Mouse (Mus musculus) kidney, adult 10 weeks (tissue): Measurements from ENCODE around the gene Zfp385c. TPM values are rescaled to one million over a fixed set of nuclear protein-coding genes. Genes with fewer than 3 reads are reported as not detected.

Experiments
- polyA plus RNA-seq: library from polyadenylated mRNA; stranded (reverse); fragments of 350-450 nt; fragmentation: Illumina TruSeq; extraction: RNeasy Lipid Tissue Mini Kit (QIAGEN cat#74804); gene quantifications from one replicate; pipeline ENCODE4 v1.2.3, GENCODE M21; 2014; ENCODE audit warnings: low read depth, low replicate concordance

Gene Zfp385c
- not detected for polyA plus RNA-seq

GRCm38 (mm10) chr11:100692164-100692616 lies at the start of gene Zfp385c:
Gene Zfp385c, minus strand, starts transcription at chr11:100692455.

GRCm38 (mm10) chr11:100738066-100738604 lies 45.9 kb upstream of the Zfp385c start, which contains the start of gene Rab5c:
Gene Rab5c, minus strand, starts transcription at chr11:100738215.

DNA sequence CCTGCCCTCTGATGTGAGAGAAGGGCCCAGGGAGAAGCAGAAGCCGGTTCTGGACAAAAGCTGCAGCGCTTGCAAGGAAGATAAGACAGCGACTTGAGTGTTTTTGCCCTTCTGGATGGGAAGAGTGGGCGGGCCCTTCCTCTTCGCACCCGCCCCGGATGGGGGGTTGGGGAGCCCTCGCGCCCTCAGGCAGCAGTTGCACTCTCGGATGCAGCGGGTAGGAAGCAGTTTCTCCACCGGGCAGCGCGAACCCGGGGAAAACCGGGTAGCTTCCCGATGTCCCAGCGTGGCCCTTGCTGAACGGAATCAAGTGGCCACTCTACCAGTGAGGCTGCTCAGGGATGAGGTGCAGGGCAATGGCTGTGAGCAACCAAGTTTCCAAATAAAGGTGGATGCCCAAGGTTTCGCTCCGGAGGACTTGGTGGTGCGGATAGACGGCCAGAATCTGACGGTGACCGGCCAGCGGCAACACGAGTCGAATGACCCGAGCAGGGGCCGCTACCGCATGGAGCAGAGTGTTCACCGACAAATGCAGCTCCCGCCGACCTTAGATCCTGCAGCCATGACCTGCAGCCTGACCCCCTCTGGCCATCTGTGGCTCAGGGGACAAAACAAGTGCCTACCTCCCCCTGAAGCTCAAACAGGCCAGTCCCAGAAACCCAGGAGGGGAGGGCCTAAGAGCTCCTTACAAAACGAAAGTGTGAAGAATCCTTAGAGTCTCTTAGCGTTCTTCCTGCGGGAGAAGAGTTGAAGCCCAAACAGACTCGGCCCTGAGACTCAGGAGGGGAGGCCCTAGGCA lies 21.7 kb upstream of the Zfp385c start, which contains the start of gene Hspb9:
Gene Hspb9 (plus strand): TSS at position 116 of the 799 bp plus-strand sequence.

DNA sequence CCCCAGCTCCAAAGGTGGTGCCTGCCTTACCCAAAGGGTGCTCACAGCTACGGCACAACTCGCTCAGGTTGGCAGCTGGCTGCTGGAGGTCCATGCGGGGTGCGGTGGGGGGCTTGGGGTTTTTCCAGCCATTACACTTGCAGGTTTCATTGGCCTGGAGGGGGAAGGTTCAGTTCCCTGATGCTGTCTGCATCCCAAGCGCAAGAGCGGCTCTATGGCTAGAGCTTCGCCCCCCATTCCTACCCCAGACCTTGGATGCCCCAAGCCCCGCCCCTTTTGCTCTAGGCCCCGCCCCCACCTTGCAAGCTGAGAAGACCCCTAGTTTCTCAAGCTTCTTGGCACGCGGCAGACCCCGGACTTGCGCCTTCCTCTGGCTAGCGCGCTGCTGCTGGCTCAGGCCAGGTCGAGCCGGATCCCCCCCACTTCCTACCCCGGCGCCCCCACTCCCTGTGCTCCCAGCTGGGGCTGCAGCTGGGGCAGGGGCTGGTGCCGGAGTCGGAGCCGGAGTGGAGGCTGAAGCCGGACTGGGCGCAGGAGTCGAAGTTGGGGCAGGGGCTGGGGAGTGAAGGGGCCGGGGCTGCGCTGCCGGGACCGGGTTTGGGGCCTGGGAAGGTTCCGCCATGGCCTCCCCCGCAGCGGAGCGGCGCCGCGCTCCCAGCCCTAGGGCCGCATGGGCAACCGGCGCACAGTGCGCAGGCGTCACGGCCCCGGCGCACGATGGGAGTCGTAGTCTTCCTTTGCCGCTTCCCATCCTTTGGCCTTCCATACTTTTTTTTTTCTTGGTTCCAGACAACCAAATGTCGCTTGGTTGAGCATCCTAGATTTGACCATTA lies 19.7 kb upstream of the Zfp385c start, which contains the start of gene Kat2a:
Gene Kat2a (minus strand): TSS at position 683 of the 833 bp plus-strand sequence.

DNA sequence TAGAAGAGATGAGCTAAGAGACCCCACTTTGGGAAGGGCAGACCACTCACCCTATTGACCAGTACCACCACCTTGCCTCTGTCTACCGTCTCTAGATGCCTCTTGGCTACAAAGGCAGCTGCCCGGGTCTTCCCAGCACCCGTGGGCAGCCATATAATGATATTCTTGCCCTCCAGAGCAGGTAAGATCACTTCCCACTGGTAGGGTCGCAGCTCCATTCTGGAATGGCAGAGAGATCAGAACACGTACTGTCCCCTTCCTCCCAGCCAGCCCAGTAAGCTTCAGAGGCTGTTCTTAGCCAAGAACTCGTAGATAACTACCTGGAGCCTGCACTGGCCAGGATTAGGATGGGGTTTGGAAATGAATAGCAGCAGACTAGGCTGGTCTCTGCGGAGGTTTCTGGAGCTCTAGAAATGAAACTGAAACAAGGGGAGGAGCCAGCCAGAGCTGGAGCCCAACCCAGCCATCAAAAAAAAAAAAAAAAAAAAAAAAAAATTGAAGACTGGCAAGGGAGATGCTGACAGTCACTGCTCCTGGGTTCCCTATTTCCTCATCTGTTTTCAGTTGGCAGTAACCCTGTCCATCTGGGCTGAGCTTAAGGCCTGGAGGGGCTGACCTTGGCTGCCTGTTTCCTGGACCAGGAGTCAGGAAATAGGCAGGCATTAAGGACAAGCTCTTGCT lies 11.7 kb upstream of the Zfp385c start, which contains the start of gene Dhx58:
Gene Dhx58 (minus strand): TSS at position 421 of the 681 bp plus-strand sequence.

DNA sequence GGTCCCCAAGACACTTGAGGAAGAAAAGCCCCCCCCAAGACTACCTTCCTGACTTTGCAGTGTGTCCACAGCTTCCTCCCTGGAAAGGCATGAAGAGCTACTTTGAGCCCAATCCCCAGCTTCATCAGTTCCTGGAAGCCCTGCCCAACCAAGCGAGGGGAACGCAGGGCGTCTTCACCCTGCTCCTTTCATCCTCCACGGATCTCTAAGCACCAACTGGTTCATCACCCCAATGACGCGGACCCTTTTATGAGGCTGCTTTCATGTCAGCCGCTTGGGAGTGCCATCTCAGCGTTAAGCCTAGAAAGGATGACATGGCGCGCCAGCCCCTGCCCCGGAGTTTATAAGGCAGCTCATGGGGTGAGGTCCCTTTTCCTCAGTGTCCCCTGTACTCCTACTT lies 72.3 kb downstream of the Zfp385c start, which contains the start of gene Dnajc7:
Gene Dnajc7 (minus strand): TSS at position 187 of the 400 bp plus-strand sequence.

GRCm38 (mm10) chr11:100618761-100619484 lies 73.3 kb downstream of the Zfp385c start, which contains the start of gene Nkiras2:
Gene Nkiras2, plus strand, starts transcription at chr11:100619244.

Other genes with a start within 250 kb of the Zfp385c start
- gene Klhl11, start 219.7 kb downstream of the Zfp385c start, polyA plus RNA-seq: 7.4 TPM
- gene Acly, start 164.5 kb downstream of the Zfp385c start, polyA plus RNA-seq: 52.3 TPM
- 0.53 TPM for gene Ttc25, start 146.8 kb downstream of the Zfp385c start, polyA plus RNA-seq
- gene Cnp, start 117.6 kb downstream of the Zfp385c start, polyA plus RNA-seq: 2.3 TPM
- 2.0 TPM for gene Nkiras2, start 73.2 kb downstream of the Zfp385c start, polyA plus RNA-seq
- gene Dnajc7, start 72.3 kb downstream of the Zfp385c start, polyA plus RNA-seq: 114 TPM
- 0.44 TPM for gene Dhx58, start 11.8 kb upstream of the Zfp385c start, polyA plus RNA-seq
- 1.3 TPM for gene Kat2a, start 20.0 kb upstream of the Zfp385c start, polyA plus RNA-seq
- gene Hspb9, start 21.4 kb upstream of the Zfp385c start, polyA plus RNA-seq: not detected
- 63.6 TPM for gene Rab5c, start 45.8 kb upstream of the Zfp385c start, polyA plus RNA-seq
- not detected for gene Kcnh4, start 67.5 kb upstream of the Zfp385c start, polyA plus RNA-seq
- gene Hcrt, start 70.5 kb upstream of the Zfp385c start, polyA plus RNA-seq: not detected
- 4.0 TPM for gene Ghdc, start 78.5 kb upstream of the Zfp385c start, polyA plus RNA-seq
- 4.4 TPM for gene Stat5b, start 158.3 kb upstream of the Zfp385c start, polyA plus RNA-seq
- 2.6 TPM for gene Stat5a, start 166.9 kb upstream of the Zfp385c start, polyA plus RNA-seq
- 20.1 TPM for gene Stat3, start 247.1 kb upstream of the Zfp385c start, polyA plus RNA-seq